ENCODE assay signal across 13 mouse cellular contexts in the genomic region with DNA sequence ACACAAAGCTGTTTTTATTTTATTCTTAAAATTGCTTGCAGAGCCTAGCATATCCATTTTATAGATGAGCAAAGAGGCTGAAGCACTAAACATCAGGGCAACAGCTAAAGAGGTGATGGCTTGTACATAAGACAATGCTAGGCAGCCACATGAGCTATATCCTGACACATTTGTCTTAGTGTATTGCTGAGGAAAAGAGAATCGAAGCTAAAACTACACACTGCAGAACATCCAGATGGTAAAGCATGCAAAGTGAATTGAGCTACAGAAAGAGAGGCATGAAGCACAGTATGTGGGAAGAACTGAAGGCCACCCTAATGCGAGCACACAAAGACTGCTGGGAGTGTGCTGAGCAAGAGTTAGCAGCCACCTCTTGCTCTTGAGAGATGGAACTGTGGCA.
DNase-seq lines count a peak whose midpoint lies in the region; ATAC-seq and TF ChIP-seq lines count a peak whose summit lies in the region.
"Had no signal": no experiment of that assay in that cellular context is flagged by ENCODE, and none has a peak within 500 bp of the region (broad histone marks: within the 10 kb centered on the region; RNA-seq: fewer than 3 reads in every experiment).

No protein-coding gene starts in this region.

- H3K9ac ChIP-seq in hindbrain, postnatal 0 days (replicated peaks; ENCODE audit: low read length) = no peak overlapping the region
- no peak overlapping the region for H3K9ac ChIP-seq in forebrain, embryonic 12.5 days
- H3K9ac ChIP-seq in neural tube, embryonic 13.5 days = no peak overlapping the region

- ATAC-seq in hindbrain, postnatal 0 days = no peak
- ATAC-seq in forebrain, embryonic 12.5 days (ENCODE audit: low FRiP score) = no peak
- ATAC-seq in neural tube, embryonic 13.5 days (ENCODE audit: low read depth) = peak; percentile 56; the same call in 1 of the 2 replicates

- 61% methylated on average over 2 of the region's 2 CpGs for WGBS in hindbrain, embryonic 10.5 days
- WGBS in hindbrain, postnatal 0 days = 54% methylated on average over 2 of the region's 2 CpGs
- 65% methylated on average over 2 of the region's 2 CpGs for WGBS in forebrain, embryonic 12.5 days
- WGBS in limb, embryonic 10.5 days = 79% methylated on average over 2 of the region's 2 CpGs
- 50% methylated on average over 2 of the region's 2 CpGs for WGBS in neural tube, embryonic 13.5 days

- peaks cover 14% of the 10 kb centered on the region for H3K4me1 ChIP-seq in hindbrain, embryonic 10.5 days (replicated peaks)
- no peaks in the 10 kb centered on the region for H3K4me1 ChIP-seq in hindbrain, postnatal 0 days (ENCODE audit: insufficient read depth, low read length)
- H3K4me1 ChIP-seq in forebrain, embryonic 12.5 days = peaks cover 15% of the 10 kb centered on the region
- peaks cover 14% of the 10 kb centered on the region for H3K4me1 ChIP-seq in limb, embryonic 10.5 days
- H3K4me1 ChIP-seq in neural tube, embryonic 13.5 days (replicated peaks) = peaks cover 15% of the 10 kb centered on the region

- H3K27me3 ChIP-seq in hindbrain, embryonic 10.5 days (ENCODE audit: insufficient read depth, poor library complexity, severe bottlenecking) = no peaks in the 10 kb centered on the region
- H3K27me3 ChIP-seq in hindbrain, postnatal 0 days (ENCODE audit: insufficient read depth, low read length) = no peaks in the 10 kb centered on the region
- no peaks in the 10 kb centered on the region for H3K27me3 ChIP-seq in forebrain, embryonic 12.5 days
- no peaks in the 10 kb centered on the region for H3K27me3 ChIP-seq in limb, embryonic 10.5 days (ENCODE audit: low read depth, poor library complexity, severe bottlenecking)
- H3K27me3 ChIP-seq in neural tube, embryonic 13.5 days = no peaks in the 10 kb centered on the region

- TF ChIP-seq CTCF in hindbrain, postnatal 0 days (IDR thresholded peaks at IDR 0.05; ENCODE audit: low read depth) = no peak

- no peak overlapping the region for H3K4me3 ChIP-seq in hindbrain, embryonic 10.5 days
- H3K4me3 ChIP-seq in hindbrain, postnatal 0 days (ENCODE audit: low read length) = no peak overlapping the region
- no peak overlapping the region for H3K4me3 ChIP-seq in forebrain, embryonic 12.5 days (replicated peaks)
- no peak overlapping the region for H3K4me3 ChIP-seq in limb, embryonic 10.5 days
- H3K4me3 ChIP-seq in neural tube, embryonic 13.5 days = no peak overlapping the region

- H3K4me2 ChIP-seq in hindbrain, postnatal 0 days (ENCODE audit: low read depth, low read length) = no peak overlapping the region
- H3K4me2 ChIP-seq in forebrain, embryonic 12.5 days = no peak overlapping the region
- H3K4me2 ChIP-seq in neural tube, embryonic 13.5 days = no peak overlapping the region

- no peak for DNase-seq in hindbrain, embryonic 10.5 days (ENCODE audit: low spot score)
- no peak for DNase-seq in hindbrain, postnatal 0 days (ENCODE audit: low spot score)
- no peak for DNase-seq in limb, embryonic 10.5 days (ENCODE audit: low spot score)
- no peak for DNase-seq in layer of hippocampus, adult 9-11 months
- no peak for DNase-seq in layer of hippocampus, postnatal 36 days
- DNase-seq in urinary bladder, adult 2 months (ENCODE audit: low spot score) = no peak
- DNase-seq: cerebellum, postnatal 25 days; heart, postnatal 10 days; kidney, adult 18-20 months; thymus, postnatal 14 days had no signal

- no peaks in the 10 kb centered on the region for H3K9me3 ChIP-seq in hindbrain, embryonic 10.5 days
- no peaks in the 10 kb centered on the region for H3K9me3 ChIP-seq in hindbrain, postnatal 0 days (ENCODE audit: low read length)
- no peaks in the 10 kb centered on the region for H3K9me3 ChIP-seq in forebrain, embryonic 12.5 days
- no peaks in the 10 kb centered on the region for H3K9me3 ChIP-seq in limb, embryonic 10.5 days (replicated peaks)
- H3K9me3 ChIP-seq in neural tube, embryonic 13.5 days = no peaks in the 10 kb centered on the region
- H3K9me3 ChIP-seq: G1E had no signal

- no peaks in the 10 kb centered on the region for H3K36me3 ChIP-seq in hindbrain, embryonic 10.5 days
- H3K36me3 ChIP-seq in hindbrain, postnatal 0 days (ENCODE audit: insufficient read depth, low read length) = no peaks in the 10 kb centered on the region
- no peaks in the 10 kb centered on the region for H3K36me3 ChIP-seq in forebrain, embryonic 12.5 days (replicated peaks)
- no peaks in the 10 kb centered on the region for H3K36me3 ChIP-seq in limb, embryonic 10.5 days
- H3K36me3 ChIP-seq in neural tube, embryonic 13.5 days = no peaks in the 10 kb centered on the region
- H3K36me3 ChIP-seq: G1E had no signal

- peak overlapping the region; percentile 69; the same call in 1 of the 2 replicates for H3K27ac ChIP-seq in hindbrain, embryonic 10.5 days
- H3K27ac ChIP-seq in hindbrain, postnatal 0 days = no peak overlapping the region
- H3K27ac ChIP-seq in forebrain, embryonic 12.5 days = peak overlapping the region; percentile 68
- H3K27ac ChIP-seq in limb, embryonic 10.5 days = peak overlapping the region; percentile 37
- H3K27ac ChIP-seq in neural tube, embryonic 13.5 days (replicated peaks) = peak overlapping the region; percentile 66
